Mouse (Mus musculus) CD4-positive, CD25-positive, alpha-beta regulatory T cell, adult 4 months (primary cell): ENCODE data around the gene Smc4. TPM values are rescaled to one million over a fixed set of nuclear protein-coding genes. Genes with fewer than 3 reads are reported as not detected.
A peak's percentile ranks its signal among the peaks of the same experiment; 100 is the strongest.

Experiments
- ATAC-seq: one replicate; pipeline ENCODE4 v1.8.0; 2017
- polyA plus RNA-seq, 2 experiments: library from polyadenylated mRNA; unstranded; fragments of 100-300 nt; shearing (Covaris generic); gene quantifications; one replicate each; pipeline ENCODE4 v1.2.1; 2017

Gene Smc4
- polyA plus RNA-seq = 100 to 1,000 TPM; 450 to 528 TPM

- peak; percentile 83 for ATAC-seq
Observed at GRCm38 (mm10) chr3:69004437-69005337, at the start of gene Smc4, which contains the start of gene Ift80. Gene Smc4 (plus strand): TSS chr3:69004738. Gene Ift80 (minus strand): TSS chr3:69004570.

- ATAC-seq = no peak
Observed at GRCm38 (mm10) chr3:68956454-68956853, 48.1 kb upstream of the Smc4 start.

GRCm38 (mm10) chr3:68957413-68957812 lies 47.1 kb upstream of the Smc4 start:
- ATAC-seq = no peak

- no peak for ATAC-seq
Observed at GRCm38 (mm10) chr3:68964682-68965081, 39.9 kb upstream of the Smc4 start.

GRCm38 (mm10) chr3:68966527-68967285 lies 37.8 kb upstream of the Smc4 start:
- peak; percentile 1 for ATAC-seq

- ATAC-seq = peak; percentile 67
Observed at GRCm38 (mm10) chr3:68967404-68967803, 37.1 kb upstream of the Smc4 start.

GRCm38 (mm10) chr3:68969091-68969590 lies 35.4 kb upstream of the Smc4 start:
- ATAC-seq = peak; percentile 47

GRCm38 (mm10) chr3:68973574-68973973 lies 31.0 kb upstream of the Smc4 start:
- peak; percentile 46 for ATAC-seq

GRCm38 (mm10) chr3:68974639-68975532 lies 29.7 kb upstream of the Smc4 start:
- ATAC-seq = peak; percentile 62

- no peak for ATAC-seq
Observed at GRCm38 (mm10) chr3:68975533-68976490, 28.7 kb upstream of the Smc4 start.

- ATAC-seq = no peak
Observed at GRCm38 (mm10) chr3:68977696-68978095, 26.8 kb upstream of the Smc4 start.

GRCm38 (mm10) chr3:68979187-68979586 lies 25.4 kb upstream of the Smc4 start:
- no peak for ATAC-seq

GRCm38 (mm10) chr3:68980898-68981297 lies 23.6 kb upstream of the Smc4 start:
- peak; percentile 91 for ATAC-seq

- ATAC-seq = no peak
Observed at GRCm38 (mm10) chr3:68986550-68986949, 18.0 kb upstream of the Smc4 start.

- no peak for ATAC-seq
Observed at GRCm38 (mm10) chr3:69002781-69003180, 1.8 kb upstream of the Smc4 start.

- peak; percentile 1 for ATAC-seq
Observed at GRCm38 (mm10) chr3:69004055-69004436, 492 bp upstream of the Smc4 start.

GRCm38 (mm10) chr3:69005338-69006245 lies 1.1 kb downstream of the Smc4 start:
- ATAC-seq = peak; percentile 9

- ATAC-seq = no peak
Observed at GRCm38 (mm10) chr3:69006246-69006760, 1.8 kb downstream of the Smc4 start.

- no peak for ATAC-seq
Observed at GRCm38 (mm10) chr3:69008873-69009272, 4.3 kb downstream of the Smc4 start.

GRCm38 (mm10) chr3:69017181-69017580 lies 12.6 kb downstream of the Smc4 start:
- ATAC-seq = peak; percentile 23
